Mouse (Mus musculus) forebrain, embryonic 13.5 days (tissue): ENCODE results near the gene Fbxw2. TPM values are rescaled to one million over a fixed set of nuclear protein-coding genes. Genes with fewer than 3 reads are reported as not detected.
"Not testable (repeated sequence)": the region's sequence is repeated elsewhere in the genome, so short reads cannot be mapped to it uniquely, and the experiment has no call there.

Source experiments
- ATAC-seq: fragments of 200-750 bp; cut with Nextera tagmentation; 2 replicates; pipeline ENCODE4 v1.8.0; 2017
- H3K27ac ChIP-seq: fragments of 300-500 bp; sonication (generic); 2 replicates; pipeline ENCODE4 v1.5.1; 2015; ENCODE audit warnings: inconsistent platforms, mild to moderate bottlenecking, moderate library complexity
- H3K27me3 ChIP-seq: fragments of 300-500 bp; sonication (generic); 2 replicates; pipeline ENCODE4 v1.6.1; 2015; ENCODE audit warnings: mild to moderate bottlenecking, inconsistent platforms
- H3K36me3 ChIP-seq: fragments of 300-500 bp; sonication (generic); 2 replicates; pipeline ENCODE4 v1.6.1; 2015; ENCODE audit warnings: mild to moderate bottlenecking, inconsistent platforms; ENCODE audit not compliant: poor library complexity, severe bottlenecking
- H3K4me1 ChIP-seq: fragments of 300-500 bp; sonication (generic); 2 replicates; pipeline ENCODE4 v1.6.1; 2015; ENCODE audit warnings: inconsistent platforms
- H3K4me2 ChIP-seq: fragments of 300-500 bp; sonication (generic); 2 replicates; pipeline ENCODE4 v1.6.1; 2015; ENCODE audit warnings: inconsistent platforms, mild to moderate bottlenecking, moderate library complexity
- H3K4me3 ChIP-seq: fragments of 300-500 bp; sonication (generic); 2 replicates; pipeline ENCODE4 v1.5.1; 2015; ENCODE audit warnings: mild to moderate bottlenecking, inconsistent platforms
- H3K9ac ChIP-seq: fragments of 300-500 bp; sonication (generic); 2 replicates; pipeline ENCODE4 v1.6.1; 2015; ENCODE audit warnings: mild to moderate bottlenecking, inconsistent platforms
- H3K9me3 ChIP-seq: fragments of 300-500 bp; sonication (generic); replicated peaks from 2 replicates; pipeline ENCODE4 v1.6.1; 2016; ENCODE audit warnings: inconsistent platforms
- WGBS: fragments of 180-500 bp; shearing (Covaris S2); methylation state at CpG from one replicate; pipeline ENCODE4 v1.1.7; 2015; 5-methylcytosine and 5-hydroxymethylcytosine counted together
- polyA plus RNA-seq: library from polyadenylated mRNA; unstranded; fragments of >200 nt; fragmentation: Nextera tagmentation; extraction: Ambion mirVana; gene quantifications from 2 replicates; pipeline ENCODE4 v1.2.1, GENCODE M21; 2015

Gene Fbxw2
- polyA plus RNA-seq, 1 experiment from 2014 or later, result 86.8 TPM

- H3K9ac ChIP-seq, H3K4me2 ChIP-seq, H3K27ac ChIP-seq, H3K4me3 ChIP-seq, H3K9me3 ChIP-seq, ATAC-seq, H3K27me3 ChIP-seq, H3K4me1 ChIP-seq: not testable (repeated sequence)
- peaks cover 25% of the 10 kb centered on the region for H3K36me3 ChIP-seq
- WGBS, result 89% methylated on average over 2 of the region's 2 CpGs
Measured at GRCm38 (mm10) chr2:34792543-34792942, 33.6 kb downstream of the Fbxw2 start.

- no peak overlapping the region for H3K4me3 ChIP-seq
- H3K27me3 ChIP-seq, result no peaks in the 10 kb centered on the region
- no peaks in the 10 kb centered on the region for H3K4me1 ChIP-seq
- no peak overlapping the region for H3K4me2 ChIP-seq
- H3K36me3 ChIP-seq, result peaks cover 35% of the 10 kb centered on the region
- no peak for ATAC-seq
- WGBS, result 91% methylated on average over 8 of the region's 8 CpGs
- H3K9me3 ChIP-seq, result no peaks in the 10 kb centered on the region
- H3K9ac ChIP-seq, result no peak overlapping the region
- H3K27ac ChIP-seq, result no peak overlapping the region
Measured at GRCm38 (mm10) chr2:34790282-34790681, 35.8 kb downstream of the Fbxw2 start.

- H3K4me1 ChIP-seq, result no peaks in the 10 kb centered on the region
- no peak overlapping the region for H3K4me3 ChIP-seq
- H3K4me2 ChIP-seq, result no peak overlapping the region
- H3K36me3 ChIP-seq, result peaks cover 63% of the 10 kb centered on the region
- no peak for ATAC-seq
- H3K27ac ChIP-seq, result no peak overlapping the region
- 76% methylated on average over 2 of the region's 2 CpGs for whole genome bisulfite sequencing
- no peaks in the 10 kb centered on the region for H3K9me3 ChIP-seq
- no peaks in the 10 kb centered on the region for H3K27me3 ChIP-seq
- H3K9ac ChIP-seq, result no peak overlapping the region
Measured at GRCm38 (mm10) chr2:34784085-34784484, 42.0 kb downstream of the Fbxw2 start.

- Histone ChIP-seq H3K27me3 (no peaks in the 10 kb centered on the region), H3K9me3 (no peaks in the 10 kb centered on the region), H3K36me3 (peaks cover 67% of the 10 kb centered on the region), H3K4me2 (no peak overlapping the region), H3K9ac (no peak overlapping the region), H3K4me1 (no peaks in the 10 kb centered on the region), H3K27ac (no peak overlapping the region), H3K4me3 (no peak overlapping the region)
- 92% methylated on average over 14 of the region's 14 CpGs for WGBS
- no peak for ATAC-seq
Measured at GRCm38 (mm10) chr2:34783064-34784020, 42.8 kb downstream of the Fbxw2 start.

- Histone ChIP-seq H3K4me3 (peak overlapping the region; percentile 6; the same call in 1 of the 2 replicates), H3K4me2 (peak overlapping the region; percentile 77; the same call in 1 of the 2 replicates), H3K4me1 (peaks cover 56% of the 10 kb centered on the region), H3K27me3 (no peaks in the 10 kb centered on the region), H3K9ac (no peak overlapping the region), H3K27ac (no peak overlapping the region), H3K9me3 (no peaks in the 10 kb centered on the region), H3K36me3 (peaks cover 83% of the 10 kb centered on the region)
- ATAC-seq, result no peak
- WGBS, result 63% methylated on average over 1 of the region's 1 CpGs
Measured at GRCm38 (mm10) chr2:34777237-34777868, 48.8 kb downstream of the Fbxw2 start.

- Histone ChIP-seq H3K36me3 (peaks cover 63% of the 10 kb centered on the region), H3K9me3 (no peaks in the 10 kb centered on the region), H3K4me1 (peaks cover 64% of the 10 kb centered on the region), H3K27ac (no peak overlapping the region), H3K27me3 (no peaks in the 10 kb centered on the region), H3K4me2 (peak overlapping the region; percentile 77), H3K9ac (no peak overlapping the region), H3K4me3 (0 out of 2 replicates have a peak overlapping the region, but pooled peaks have one; percentile 99)
- 93% methylated on average over 6 of the region's 6 CpGs for WGBS
- ATAC-seq, result no peak
Measured at GRCm38 (mm10) chr2:34774493-34774892, 51.6 kb downstream of the Fbxw2 start.

- H3K36me3 ChIP-seq, result peaks cover 55% of the 10 kb centered on the region
- H3K4me2 ChIP-seq, result peak overlapping the region; percentile 77
- no peaks in the 10 kb centered on the region for H3K27me3 ChIP-seq
- H3K4me3 ChIP-seq, result peak overlapping the region; percentile 99
- H3K27ac ChIP-seq, result no peak overlapping the region
- ATAC-seq, result no peak
- H3K9ac ChIP-seq, result peak overlapping the region; percentile 7
- peaks cover 64% of the 10 kb centered on the region for H3K4me1 ChIP-seq
- WGBS, result 95% methylated on average over 4 of the region's 4 CpGs
- no peaks in the 10 kb centered on the region for H3K9me3 ChIP-seq
Measured at GRCm38 (mm10) chr2:34773673-34774072, 52.4 kb downstream of the Fbxw2 start.

- H3K4me1 ChIP-seq, result peaks cover 57% of the 10 kb centered on the region
- 5% methylated on average over 50 of the region's 50 CpGs for WGBS
- H3K9ac ChIP-seq, result peak overlapping the region; percentile 98
- ATAC-seq, result peak; percentile 44; the same call in 1 of the 2 replicates
- H3K9me3 ChIP-seq, result no peaks in the 10 kb centered on the region
- peaks cover 43% of the 10 kb centered on the region for H3K36me3 ChIP-seq
- peak overlapping the region; percentile 81 for H3K27ac ChIP-seq
- peak overlapping the region; percentile 77 for H3K4me2 ChIP-seq
- peak overlapping the region; percentile 99 for H3K4me3 ChIP-seq
- H3K27me3 ChIP-seq, result no peaks in the 10 kb centered on the region
Measured at GRCm38 (mm10) chr2:34772252-34773235, 53.6 kb downstream of the Fbxw2 start.

GRCm38 (mm10) chr2:34771368-34772226 lies 54.5 kb downstream of the Fbxw2 start, which contains the start of gene Hspa5:
Gene Hspa5, plus strand, starts transcription at chr2:34771970.
- Histone ChIP-seq H3K4me3 (peak within 1 kb of the TSS; percentile 99), H3K4me1 (peaks cover 47% of the 10 kb centered on the region), H3K27ac (peak within 1 kb of the TSS; percentile 89), H3K4me2 (peak within 1 kb of the TSS; percentile 77), H3K9me3 (no peaks in the 10 kb centered on the region), H3K9ac (peak within 1 kb of the TSS; percentile 98), H3K27me3 (no peaks in the 10 kb centered on the region), H3K36me3 (peaks cover 34% of the 10 kb centered on the region)
- whole genome bisulfite sequencing, result under 1% methylated on average over 60 of the region's 60 CpGs
- ATAC-seq, result peak; percentile 99

GRCm38 (mm10) chr2:34770951-34771350 lies 55.2 kb downstream of the Fbxw2 start:
- Histone ChIP-seq H3K4me2 (peak overlapping the region; percentile 75), H3K4me1 (peaks cover 41% of the 10 kb centered on the region), H3K27ac (peak overlapping the region; percentile 89), H3K9ac (peak overlapping the region; percentile 93), H3K27me3 (no peaks in the 10 kb centered on the region), H3K4me3 (peak overlapping the region; percentile 99), H3K9me3 (no peaks in the 10 kb centered on the region), H3K36me3 (peaks cover 28% of the 10 kb centered on the region)
- ATAC-seq, result no peak
- WGBS, result 1% methylated on average over 6 of the region's 6 CpGs
